Mouse (Mus musculus) kidney, adult 11 months (tissue): Measurements from ENCODE around the gene Kcna5.
A peak's percentile ranks its signal among the peaks of the same experiment; 100 is the strongest.

Experiments used
- DNase-seq: peaks from one replicate; pipeline ENCODE4 v3.0.0; 2022

Kcna5 gene

GRCm38 (mm10) chr6:126535911-126536270, 679 bp upstream of the Kcna5 start:
- no peak for DNase-seq

- no peak for DNase-seq
These were observed 543 bp downstream of the Kcna5 start for GRCm38 (mm10) chr6:126534531-126535207.

DNA sequence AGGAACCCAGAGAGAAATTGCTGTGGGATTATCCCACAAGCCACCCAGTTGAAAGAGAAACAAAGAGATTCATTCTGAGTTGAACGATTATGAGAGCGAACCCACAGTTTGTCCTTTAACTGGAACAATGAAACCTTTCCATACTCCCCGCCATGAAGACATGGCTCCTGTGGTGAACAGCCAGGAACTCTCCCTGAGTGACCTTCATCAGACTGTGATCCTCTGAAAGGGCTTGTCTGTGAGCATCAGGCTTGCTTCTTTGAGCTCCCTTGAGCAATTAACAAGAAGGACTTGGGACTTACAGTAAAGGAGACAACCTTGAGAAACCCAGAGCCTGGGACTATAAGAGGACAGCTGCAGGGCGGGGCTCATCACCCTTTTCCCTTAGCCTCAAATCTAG, 3.9 kb downstream of the Kcna5 start:
- no peak for DNase-seq

DNA sequence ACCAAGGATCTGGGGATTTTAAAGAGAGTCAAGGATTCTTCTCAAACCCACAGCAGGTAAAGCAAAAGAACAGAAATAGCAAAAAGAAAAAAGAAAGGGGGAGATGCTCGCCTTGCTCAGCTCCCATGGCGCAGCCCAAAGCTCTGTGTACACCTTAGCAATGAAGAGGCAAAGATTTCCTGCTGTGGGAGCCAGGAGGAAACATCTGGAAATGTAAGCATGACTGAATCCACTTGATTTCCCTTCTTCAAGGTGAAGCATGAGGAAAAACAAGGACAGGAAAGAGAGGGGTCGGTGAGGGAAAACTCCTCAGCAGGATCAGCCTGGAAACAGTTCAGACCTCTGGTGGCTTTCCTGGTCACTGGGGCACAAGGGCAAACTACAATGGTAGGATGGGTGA, 5.2 kb downstream of the Kcna5 start:
- DNase-seq: no peak

DNA sequence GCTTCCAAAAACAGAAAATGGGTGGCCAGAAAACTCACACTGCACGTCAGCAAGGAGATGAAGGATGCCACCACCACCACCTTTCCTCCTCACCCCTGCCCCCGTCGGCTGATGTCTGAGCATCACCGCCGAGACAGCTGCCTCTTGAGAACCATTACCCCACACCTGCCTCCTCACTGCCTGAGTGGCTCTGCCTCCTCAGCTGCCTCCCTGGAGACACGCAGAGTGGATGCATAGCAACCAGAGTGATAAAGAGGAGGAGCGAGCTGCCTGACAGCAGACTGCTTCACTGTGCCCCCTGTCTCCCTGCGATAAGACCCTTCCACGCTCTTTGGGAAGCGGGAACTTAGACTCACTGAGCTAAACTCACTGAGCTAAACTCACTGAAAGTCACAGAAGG, 20.5 kb downstream of the Kcna5 start:
- DNase-seq: no peak

GRCm38 (mm10) chr6:126513714-126514248, 21.4 kb downstream of the Kcna5 start:
- DNase-seq: no peak

- no peak for DNase-seq
These were observed 22.1 kb downstream of the Kcna5 start for GRCm38 (mm10) chr6:126513154-126513553.

DNA sequence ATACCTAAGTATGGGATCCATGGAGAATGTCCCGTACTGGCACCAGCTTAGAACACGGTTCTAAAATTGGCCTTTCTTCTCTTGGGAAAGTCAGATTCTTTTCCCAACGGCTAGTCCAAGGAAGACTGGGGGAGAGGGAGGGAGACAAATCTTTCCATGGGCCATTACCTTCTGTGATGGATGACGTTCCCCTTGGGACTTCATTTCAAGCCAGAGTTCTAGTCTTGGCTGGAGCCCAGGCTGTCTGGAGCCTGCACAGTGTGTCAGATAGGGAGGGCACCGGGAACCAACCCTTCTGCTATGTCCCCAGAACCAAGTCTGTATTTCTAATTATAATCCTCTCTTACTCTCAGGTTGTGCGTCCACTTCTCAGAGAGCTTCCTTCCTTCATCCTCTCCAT, 26.5 kb downstream of the Kcna5 start:
- DNase-seq: peak; percentile 6

GRCm38 (mm10) chr6:126503920-126504319, 31.3 kb downstream of the Kcna5 start:
- no peak for DNase-seq

DNA sequence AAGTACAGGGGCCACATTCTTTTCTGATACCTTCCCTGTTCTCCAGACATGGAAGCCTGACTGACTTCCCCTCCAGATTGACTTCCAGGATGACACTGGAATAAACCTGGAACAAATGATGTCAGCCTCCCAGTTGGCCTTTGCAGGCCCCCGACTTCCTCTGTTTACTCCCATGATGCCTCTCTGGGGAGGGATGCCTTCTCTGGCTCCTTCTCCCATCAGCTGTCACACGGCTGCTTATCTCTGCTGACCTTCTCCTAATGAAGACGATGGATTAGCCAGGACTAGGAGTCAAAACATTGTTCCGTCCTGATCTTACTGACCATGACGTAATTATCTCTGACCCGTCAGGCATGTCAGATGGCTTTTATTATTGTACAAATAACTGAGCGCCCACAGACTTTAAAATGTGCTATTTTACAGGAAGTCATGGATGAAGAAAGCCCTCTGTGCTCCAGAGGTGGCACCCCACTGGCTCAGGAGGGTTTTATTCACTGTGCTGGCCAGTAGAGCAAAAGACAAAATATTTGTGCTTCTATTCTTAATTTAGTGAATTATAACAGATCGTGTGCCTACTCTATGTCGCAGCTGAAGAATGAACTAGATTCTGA, 32.4 kb downstream of the Kcna5 start:
- peak; percentile 28 for DNase-seq

GRCm38 (mm10) chr6:126500985-126501384, 34.2 kb downstream of the Kcna5 start:
- no peak for DNase-seq

- peak; percentile 43 for DNase-seq
These were observed 35.1 kb downstream of the Kcna5 start for GRCm38 (mm10) chr6:126500088-126500487.

- no peak for DNase-seq
These were observed 37.3 kb downstream of the Kcna5 start for GRCm38 (mm10) chr6:126497878-126498277.

- DNase-seq: no peak
These were observed 37.9 kb downstream of the Kcna5 start for GRCm38 (mm10) chr6:126497173-126497839.

DNA sequence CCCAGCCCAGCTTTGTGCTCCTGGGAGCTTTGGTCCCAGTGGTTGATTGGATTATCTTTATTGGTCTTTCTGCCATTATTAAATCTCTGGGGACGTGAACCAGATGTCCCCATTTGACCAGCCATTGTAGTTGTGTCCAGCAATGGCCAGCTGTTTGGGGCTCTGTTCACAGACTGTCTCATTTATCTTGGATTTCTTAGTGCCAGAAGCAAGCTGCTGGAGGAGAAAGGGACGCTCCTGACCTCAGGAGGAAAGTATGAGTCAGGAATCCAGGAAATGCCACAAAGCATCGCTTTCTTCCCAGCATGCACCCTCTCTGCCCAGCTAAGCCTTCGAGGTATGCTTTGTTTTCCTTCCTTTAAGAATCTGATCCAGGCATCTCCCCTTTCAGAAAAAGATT, 48.1 kb downstream of the Kcna5 start:
- DNase-seq: no peak

- DNase-seq: no peak
These were observed 50.3 kb downstream of the Kcna5 start for GRCm38 (mm10) chr6:126484887-126485286.

DNA sequence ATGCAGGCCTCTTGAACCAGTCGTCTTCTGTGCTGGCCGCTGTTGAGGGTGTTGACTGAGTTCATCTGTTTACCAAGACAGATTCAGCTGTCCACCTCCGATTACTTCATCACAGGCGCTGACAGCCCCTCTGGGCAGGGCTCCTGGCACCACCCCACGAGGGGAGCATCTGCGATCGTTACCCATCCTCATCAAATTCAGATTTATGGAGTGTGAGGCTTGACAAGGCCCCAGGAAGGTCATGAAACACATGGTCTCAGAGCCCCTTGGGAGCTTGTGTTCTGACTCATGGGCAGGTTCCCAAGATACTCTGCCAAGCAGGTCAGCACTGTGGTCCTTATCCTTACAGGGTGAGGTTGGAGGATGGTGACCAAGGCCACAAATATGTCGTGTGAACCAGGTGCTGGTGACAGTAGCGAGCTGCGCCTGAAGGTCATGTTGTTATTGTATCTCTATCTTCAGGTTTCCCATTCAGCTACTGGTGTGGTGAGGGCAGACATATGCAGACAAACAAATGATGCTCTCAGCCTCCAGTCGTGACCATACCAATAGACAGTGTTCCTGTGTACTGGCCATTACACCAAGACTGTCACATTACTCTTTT, 51.8 kb downstream of the Kcna5 start:
- DNase-seq: no peak
